In genomic region chr4:92000263-92000662, GRCm38 (mm10) we compare ENCODE assay signal across 21 mouse cellular contexts.
"Had no signal": no experiment of that assay in that cellular context is flagged by ENCODE, and none has a peak within 500 bp of the region (broad histone marks: within the 10 kb centered on the region; RNA-seq: fewer than 3 reads in every experiment).

No protein-coding gene starts in this region.

- ATAC-seq: liver, postnatal 0 days; midbrain, embryonic 13.5 days had no signal

- H3K9ac ChIP-seq: kidney, embryonic 15.5 days; limb, embryonic 13.5 days; liver, embryonic 14.5 days; liver, postnatal 0 days; lung, embryonic 15.5 days; midbrain, embryonic 13.5 days; neural tube, embryonic 13.5 days had no signal

- H3K4me1 ChIP-seq: kidney, embryonic 15.5 days; limb, embryonic 10.5 days; limb, embryonic 13.5 days; lung, embryonic 15.5 days; megakaryocyte, embryonic 14.5 days; midbrain, embryonic 10.5 days; midbrain, embryonic 13.5 days; neural tube, embryonic 13.5 days had no signal

- H3K4me2 ChIP-seq: kidney, embryonic 15.5 days; limb, embryonic 13.5 days; lung, embryonic 15.5 days; midbrain, embryonic 13.5 days; neural tube, embryonic 13.5 days had no signal

- H3K36me3 ChIP-seq: kidney, embryonic 15.5 days; limb, embryonic 10.5 days; limb, embryonic 13.5 days; lung, embryonic 15.5 days; midbrain, embryonic 10.5 days; midbrain, embryonic 13.5 days; neural tube, embryonic 13.5 days had no signal

- H3K27me3 ChIP-seq: kidney, embryonic 15.5 days; limb, embryonic 13.5 days; lung, embryonic 15.5 days; megakaryocyte, embryonic 14.5 days; midbrain, embryonic 13.5 days; neural tube, embryonic 13.5 days had no signal

- DNase-seq: kidney, adult 11 months; kidney, adult 8-10 months; kidney, postnatal 25 days; layer of hippocampus, adult 9-11 months; liver; liver, postnatal 0 days; lung, postnatal 10 days; lung, postnatal 36 days; thymus, adult 2 months; thymus, postnatal 14 days; thymus, postnatal 4 days had no signal

- H3K9me3 ChIP-seq: kidney, embryonic 15.5 days; limb, embryonic 10.5 days; limb, embryonic 13.5 days; lung, embryonic 15.5 days; midbrain, embryonic 13.5 days; neural tube, embryonic 13.5 days had no signal

- H3K4me3 ChIP-seq: kidney, embryonic 15.5 days; layer of hippocampus, adult 2 months; limb, embryonic 10.5 days; limb, embryonic 13.5 days; lung, embryonic 15.5 days; megakaryocyte, embryonic 14.5 days; midbrain, embryonic 10.5 days; midbrain, embryonic 13.5 days; neural tube, embryonic 13.5 days had no signal

- H3K27ac ChIP-seq: kidney, embryonic 15.5 days; layer of hippocampus, adult 2 months; limb, embryonic 10.5 days; limb, embryonic 13.5 days; liver, embryonic 14.5 days; lung, embryonic 15.5 days; midbrain, embryonic 10.5 days; midbrain, embryonic 13.5 days; neural tube, embryonic 13.5 days had no signal
